Mouse (Mus musculus): ENCODE measurements around the gene Lamb3. TPM values are rescaled to one million over a fixed set of nuclear protein-coding genes. Genes with fewer than 3 reads are reported as not detected.

The Lamb3 gene
- polyA plus RNA-seq, 1 experiment from 2014 or later, result 54.5 TPM

GRCm38 (mm10) chr1:193342198-193342946, 134.9 kb downstream of the Lamb3 start:
- no peaks in the 10 kb centered on the region for H3K4me1 ChIP-seq (replicated peaks; ENCODE audit: control insufficient read depth, insufficient read depth, low read length)
- no peaks in the 10 kb centered on the region for H3K27me3 ChIP-seq (ENCODE audit: control insufficient read depth, insufficient read depth, low read depth, low read length)
- H3K4me3 ChIP-seq (ENCODE audit: low read length), result no peak overlapping the region
- H3K36me3 ChIP-seq (ENCODE audit: control insufficient read depth, insufficient read depth, low read length), result peaks cover 2% of the 10 kb centered on the region
- peak; percentile 32; the same call in 1 of the 2 replicates for ATAC-seq (ENCODE audit: low read depth)
- 67% methylated on average over 5 of the region's 5 CpGs for WGBS
- no peaks in the 10 kb centered on the region for H3K9me3 ChIP-seq (ENCODE audit: control insufficient read depth, low read length)
- H3K9ac ChIP-seq (ENCODE audit: low read length), result no peak overlapping the region
- H3K27ac ChIP-seq (ENCODE audit: low read length), result no peak overlapping the region
- no peak overlapping the region for H3K4me2 ChIP-seq (ENCODE audit: low read depth, low read length)

- 63% methylated on average over 4 of the region's 4 CpGs for WGBS
- Histone ChIP-seq H3K9ac (ENCODE audit: low read length) (no peak overlapping the region), H3K4me1 (replicated peaks; ENCODE audit: control insufficient read depth, insufficient read depth, low read length) (no peaks in the 10 kb centered on the region), H3K4me3 (ENCODE audit: low read length) (no peak overlapping the region), H3K9me3 (ENCODE audit: control insufficient read depth, low read length) (no peaks in the 10 kb centered on the region), H3K27me3 (ENCODE audit: control insufficient read depth, insufficient read depth, low read depth, low read length) (no peaks in the 10 kb centered on the region), H3K36me3 (ENCODE audit: control insufficient read depth, insufficient read depth, low read length) (peaks cover 2% of the 10 kb centered on the region), H3K4me2 (ENCODE audit: low read depth, low read length) (no peak overlapping the region), H3K27ac (ENCODE audit: low read length) (no peak overlapping the region)
- ATAC-seq (ENCODE audit: low read depth), result no peak
Observed at GRCm38 (mm10) chr1:193343853-193344252, 136.4 kb downstream of the Lamb3 start.

- H3K27ac ChIP-seq (ENCODE audit: low read length), result no peak overlapping the region
- no peak for ATAC-seq (ENCODE audit: low read depth)
- H3K36me3 ChIP-seq (ENCODE audit: control insufficient read depth, insufficient read depth, low read length), result peaks cover 2% of the 10 kb centered on the region
- H3K4me3 ChIP-seq (ENCODE audit: low read length), result no peak overlapping the region
- H3K27me3 ChIP-seq (ENCODE audit: control insufficient read depth, insufficient read depth, low read depth, low read length), result no peaks in the 10 kb centered on the region
- H3K9ac ChIP-seq (ENCODE audit: low read length), result no peak overlapping the region
- no peaks in the 10 kb centered on the region for H3K4me1 ChIP-seq (replicated peaks; ENCODE audit: control insufficient read depth, insufficient read depth, low read length)
- no peaks in the 10 kb centered on the region for H3K9me3 ChIP-seq (ENCODE audit: control insufficient read depth, low read length)
- no peak overlapping the region for H3K4me2 ChIP-seq (ENCODE audit: low read depth, low read length)
- 32% methylated on average over 2 of the region's 2 CpGs for WGBS
Observed at GRCm38 (mm10) chr1:193344976-193345375, 137.5 kb downstream of the Lamb3 start.

- Histone ChIP-seq H3K27me3 (ENCODE audit: control insufficient read depth, insufficient read depth, low read depth, low read length) (no peaks in the 10 kb centered on the region), H3K4me3 (ENCODE audit: low read length) (no peak overlapping the region), H3K27ac (ENCODE audit: low read length) (no peak overlapping the region), H3K4me2 (ENCODE audit: low read depth, low read length) (no peak overlapping the region), H3K9me3 (ENCODE audit: control insufficient read depth, low read length) (no peaks in the 10 kb centered on the region), H3K36me3 (ENCODE audit: control insufficient read depth, insufficient read depth, low read length) (peaks cover 2% of the 10 kb centered on the region; the same call in 1 of the 2 replicates), H3K9ac (ENCODE audit: low read length) (no peak overlapping the region), H3K4me1 (replicated peaks; ENCODE audit: control insufficient read depth, insufficient read depth, low read length) (no peaks in the 10 kb centered on the region)
- 55% methylated on average over 3 of the region's 3 CpGs for WGBS
- no peak for ATAC-seq (ENCODE audit: low read depth)
Observed at GRCm38 (mm10) chr1:193346908-193347307, 139.4 kb downstream of the Lamb3 start.

GRCm38 (mm10) chr1:193348261-193348962, 140.9 kb downstream of the Lamb3 start:
- Histone ChIP-seq H3K4me3 (ENCODE audit: low read length) (no peak overlapping the region), H3K9me3 (ENCODE audit: control insufficient read depth, low read length) (no peaks in the 10 kb centered on the region), H3K27ac (ENCODE audit: low read length) (no peak overlapping the region), H3K9ac (ENCODE audit: low read length) (no peak overlapping the region), H3K4me1 (replicated peaks; ENCODE audit: control insufficient read depth, insufficient read depth, low read length) (no peaks in the 10 kb centered on the region), H3K36me3 (ENCODE audit: control insufficient read depth, insufficient read depth, low read length) (peaks cover 2% of the 10 kb centered on the region; the same call in 1 of the 2 replicates), H3K4me2 (ENCODE audit: low read depth, low read length) (no peak overlapping the region), H3K27me3 (ENCODE audit: control insufficient read depth, insufficient read depth, low read depth, low read length) (no peaks in the 10 kb centered on the region)
- no peak for ATAC-seq (ENCODE audit: low read depth)
- 78% methylated on average over 9 of the region's 9 CpGs for WGBS

- no peaks in the 10 kb centered on the region for H3K4me1 ChIP-seq (replicated peaks; ENCODE audit: control insufficient read depth, insufficient read depth, low read length)
- H3K27me3 ChIP-seq (ENCODE audit: control insufficient read depth, insufficient read depth, low read depth, low read length), result no peaks in the 10 kb centered on the region
- no peak overlapping the region for H3K4me3 ChIP-seq (ENCODE audit: low read length)
- no peak overlapping the region for H3K4me2 ChIP-seq (ENCODE audit: low read depth, low read length)
- no peak overlapping the region for H3K27ac ChIP-seq (ENCODE audit: low read length)
- no peak for ATAC-seq (ENCODE audit: low read depth)
- H3K9ac ChIP-seq (ENCODE audit: low read length), result no peak overlapping the region
- H3K36me3 ChIP-seq (ENCODE audit: control insufficient read depth, insufficient read depth, low read length), result peaks cover 2% of the 10 kb centered on the region; the same call in 1 of the 2 replicates
- no peaks in the 10 kb centered on the region for H3K9me3 ChIP-seq (ENCODE audit: control insufficient read depth, low read length)
- 76% methylated on average over 10 of the region's 10 CpGs for WGBS
Observed at GRCm38 (mm10) chr1:193349702-193350545, 142.4 kb downstream of the Lamb3 start.

- H3K9me3 ChIP-seq (ENCODE audit: control insufficient read depth, low read length), result no peaks in the 10 kb centered on the region
- H3K27me3 ChIP-seq (ENCODE audit: control insufficient read depth, insufficient read depth, low read depth, low read length), result no peaks in the 10 kb centered on the region
- H3K4me3 ChIP-seq (ENCODE audit: low read length), result no peak overlapping the region
- ATAC-seq (ENCODE audit: low read depth), result no peak
- peaks cover 2% of the 10 kb centered on the region; the same call in 1 of the 2 replicates for H3K36me3 ChIP-seq (ENCODE audit: control insufficient read depth, insufficient read depth, low read length)
- no peak overlapping the region for H3K9ac ChIP-seq (ENCODE audit: low read length)
- 97% methylated on average over 2 of the region's 2 CpGs for WGBS
- no peaks in the 10 kb centered on the region for H3K4me1 ChIP-seq (replicated peaks; ENCODE audit: control insufficient read depth, insufficient read depth, low read length)
- no peak overlapping the region for H3K4me2 ChIP-seq (ENCODE audit: low read depth, low read length)
- H3K27ac ChIP-seq (ENCODE audit: low read length), result no peak overlapping the region
Observed at GRCm38 (mm10) chr1:193350546-193350801, 143.0 kb downstream of the Lamb3 start.

GRCm38 (mm10) chr1:193351583-193351982, 144.1 kb downstream of the Lamb3 start:
- Histone ChIP-seq H3K4me1 (replicated peaks; ENCODE audit: control insufficient read depth, insufficient read depth, low read length) (no peaks in the 10 kb centered on the region), H3K9ac (ENCODE audit: low read length) (no peak overlapping the region), H3K4me3 (ENCODE audit: low read length) (no peak overlapping the region), H3K9me3 (ENCODE audit: control insufficient read depth, low read length) (no peaks in the 10 kb centered on the region), H3K4me2 (ENCODE audit: low read depth, low read length) (no peak overlapping the region), H3K36me3 (ENCODE audit: control insufficient read depth, insufficient read depth, low read length) (peaks cover 2% of the 10 kb centered on the region; the same call in 1 of the 2 replicates), H3K27ac (ENCODE audit: low read length) (no peak overlapping the region), H3K27me3 (ENCODE audit: control insufficient read depth, insufficient read depth, low read depth, low read length) (no peaks in the 10 kb centered on the region)
- no peak for ATAC-seq (ENCODE audit: low read depth)
- WGBS, result 83% methylated on average over 3 of the region's 3 CpGs

GRCm38 (mm10) chr1:193359199-193359598, 151.7 kb downstream of the Lamb3 start:
- Histone ChIP-seq H3K9me3 (ENCODE audit: control insufficient read depth, low read length) (no peaks in the 10 kb centered on the region), H3K27ac (ENCODE audit: low read length) (no peak overlapping the region), H3K27me3 (ENCODE audit: control insufficient read depth, insufficient read depth, low read depth, low read length) (no peaks in the 10 kb centered on the region), H3K4me2 (ENCODE audit: low read depth, low read length) (no peak overlapping the region), H3K4me3 (ENCODE audit: low read length) (no peak overlapping the region), H3K4me1 (replicated peaks; ENCODE audit: control insufficient read depth, insufficient read depth, low read length) (no peaks in the 10 kb centered on the region), H3K36me3 (ENCODE audit: control insufficient read depth, insufficient read depth, low read length) (no peaks in the 10 kb centered on the region), H3K9ac (ENCODE audit: low read length) (no peak overlapping the region)
- ATAC-seq (ENCODE audit: low read depth), result no peak
- 64% methylated on average over 3 of the region's 3 CpGs for WGBS
